Mouse (Mus musculus) CH12.LX (cell line): ENCODE results near the gene Tanc1. TPM values are rescaled to one million over a fixed set of nuclear protein-coding genes. Genes with fewer than 3 reads are reported as not detected.

ENCODE experiments used
- DNase-seq: peaks from one replicate; pipeline ENCODE4 v3.0.0-alpha.2; 2013; ENCODE audit errors: extremely low read depth
- H3K27ac ChIP-seq: 2 replicates; pipeline ENCODE4 v1.5.1; 2012; ENCODE audit warnings: low read depth, mild to moderate bottlenecking, control low read depth, moderate library complexity; ENCODE audit not compliant: insufficient read depth
- H3K27me3 ChIP-seq: replicated peaks from 2 replicates; pipeline ENCODE3; 2012; ENCODE audit warnings: inconsistent platforms
- H3K36me3 ChIP-seq, 2 experiments: replicated peaks in 1 of 2; 2 replicates each; pipeline versions ENCODE3 to v1.6.1; 2012; ENCODE audit warnings: inconsistent platforms in 1 of 2, low read length in 1 of 2, mild to moderate bottlenecking in 1 of 2, mixed read lengths in 1 of 2, moderate library complexity in 1 of 2; ENCODE audit not compliant: control insufficient read depth in 1 of 2, insufficient read depth in 1 of 2
- H3K4me1 ChIP-seq, 2 experiments: 2 replicates each; pipeline ENCODE4 v1.6.1; 2012; ENCODE audit warnings: inconsistent platforms in 1 of 2, moderate library complexity in 1 of 2; ENCODE audit not compliant: insufficient read depth in 2 of 2, control insufficient read depth in 1 of 2
- H3K4me2 ChIP-seq: 2 replicates; pipeline ENCODE4 v1.6.1; 2012; ENCODE audit warnings: low read depth, mild to moderate bottlenecking, control low read depth; ENCODE audit not compliant: poor library complexity, insufficient read depth, severe bottlenecking
- H3K4me3 ChIP-seq, 3 experiments: fragments of 150-350 bp in 1 of 3; sonication (generic) in 1 of 3; replicated peaks in 1 of 3; 2 replicates each; pipeline versions ENCODE3 to v1.5.1; 2011 to 2012; ENCODE audit warnings: low read depth in 2 of 3, low read length in 2 of 3, mild to moderate bottlenecking in 2 of 3, moderate library complexity in 2 of 3, control low read depth in 1 of 3, improper control_type of control experiment in 1 of 3, inconsistent platforms in 1 of 3, mixed read lengths in 1 of 3; ENCODE audit not compliant: poor library complexity in 1 of 3
- H3K79me2 ChIP-seq: replicated peaks from 2 replicates; pipeline ENCODE4 v1.6.1; 2012; ENCODE audit warnings: mild to moderate bottlenecking, moderate library complexity; ENCODE audit not compliant: control insufficient read depth, poor library complexity, insufficient read depth, severe bottlenecking; ENCODE audit errors: extremely low read depth
- H3K9ac ChIP-seq: 2 replicates; pipeline ENCODE4 v1.6.1; 2012; ENCODE audit warnings: low read depth, mild to moderate bottlenecking, control low read depth, moderate library complexity; ENCODE audit not compliant: insufficient read depth
- H3K9me3 ChIP-seq: replicated peaks from 2 replicates; pipeline ENCODE3; 2012; ENCODE audit warnings: low read length, inconsistent platforms, mixed read lengths
- CHD1 ChIP-seq: IDR thresholded peaks from 2 replicates; pipeline ENCODE4 v1.6.1; 2012; ENCODE audit warnings: low read depth, low read length, improper control_type of control experiment, inconsistent platforms
- CHD2 ChIP-seq: IDR thresholded peaks from 2 replicates; pipeline ENCODE4 v1.6.1; 2011; ENCODE audit warnings: low read length, improper control_type of control experiment
- ELF1 ChIP-seq: IDR thresholded peaks from 2 replicates; pipeline ENCODE4 v1.6.1; 2014; ENCODE audit warnings: low read depth, mild to moderate bottlenecking, inconsistent platforms, low read length, improper control_type of control experiment
- EP300 ChIP-seq: IDR thresholded peaks from 2 replicates; pipeline ENCODE4 v1.6.1; 2011; ENCODE audit warnings: low read length, improper control_type of control experiment
- JUN ChIP-seq: IDR thresholded peaks from 2 replicates; pipeline ENCODE4 v1.6.1; 2011; ENCODE audit warnings: low read depth, mild to moderate bottlenecking, low read length, improper control_type of control experiment, moderate library complexity; ENCODE audit not compliant: insufficient read depth
- JUND ChIP-seq: conservative IDR thresholded peaks from 2 replicates; pipeline ENCODE4 v1.6.1; 2011; ENCODE audit warnings: low read depth, low read length, improper control_type of control experiment
- KAT2A ChIP-seq: IDR thresholded peaks from 2 replicates; pipeline ENCODE4 v1.6.1; 2012; ENCODE audit warnings: low read length, improper control_type of control experiment, inconsistent platforms; ENCODE audit not compliant: insufficient replicate concordance
- MAFK ChIP-seq: IDR thresholded peaks from 2 replicates; pipeline ENCODE4 v1.6.1; 2011; ENCODE audit warnings: low read length, improper control_type of control experiment; ENCODE audit not compliant: insufficient replicate concordance
- MEF2A ChIP-seq: IDR thresholded peaks from 2 replicates; pipeline ENCODE4 v1.6.1; 2014; ENCODE audit warnings: low read depth, mild to moderate bottlenecking, inconsistent platforms, low read length, improper control_type of control experiment, borderline replicate concordance
- NELFE ChIP-seq: IDR thresholded peaks from 2 replicates; pipeline ENCODE4 v1.6.1; 2011; ENCODE audit warnings: low read depth, low read length, improper control_type of control experiment
- NRF1 ChIP-seq: IDR thresholded peaks from 2 replicates; pipeline ENCODE4 v1.6.1; 2014; ENCODE audit warnings: low read depth, mild to moderate bottlenecking, inconsistent platforms, low read length, improper control_type of control experiment, moderate library complexity
- POLR2AphosphoS2 ChIP-seq: IDR thresholded peaks from 2 replicates; pipeline ENCODE4 v1.6.1; 2011; ENCODE audit warnings: low read depth, low read length, improper control_type of control experiment
- SIN3A ChIP-seq: IDR thresholded peaks from 2 replicates; pipeline ENCODE4 v1.6.1; 2012; ENCODE audit warnings: low read length, improper control_type of control experiment, inconsistent platforms
- SMC3 ChIP-seq: IDR thresholded peaks from 2 replicates; pipeline ENCODE4 v1.6.1; 2011; ENCODE audit warnings: low read depth, low read length, improper control_type of control experiment
- USF2 ChIP-seq: conservative IDR thresholded peaks from 2 replicates; pipeline ENCODE4 v1.6.1; 2011; ENCODE audit warnings: low read depth, low read length, improper control_type of control experiment
- ZC3H11A ChIP-seq: IDR thresholded peaks from 2 replicates; pipeline ENCODE4 v1.6.1; 2012; ENCODE audit warnings: low read depth, mild to moderate bottlenecking, inconsistent platforms, low read length, improper control_type of control experiment
- ZKSCAN1 ChIP-seq: IDR thresholded peaks from 2 replicates; pipeline ENCODE4 v1.6.1; 2012; ENCODE audit warnings: low read depth, inconsistent platforms, low read length, improper control_type of control experiment, borderline replicate concordance
- ZMIZ1 ChIP-seq: IDR thresholded peaks from 2 replicates; pipeline ENCODE4 v1.6.1; 2012; ENCODE audit warnings: low read depth, mild to moderate bottlenecking, inconsistent platforms, low read length, improper control_type of control experiment
- dilution Hi-C: fragments of 300-500 bp; cut with MboI; formaldehyde crosslinking; loops from 2 replicates; pipeline ENCODE4 v1.14.3; 2020; ENCODE audit warnings: low sequenced_read_pairs; ENCODE audit not compliant: extremely low pct_unique_long_range_greater_than_20kb, extremely low pct_ligation_motif_present
- in situ Hi-C: fragments of 300-500 bp; cut with MboI; formaldehyde crosslinking; loops from 3 replicates; pipeline ENCODE4 v1.14.3; 2019; ENCODE audit warnings: low sequenced_read_pairs, low pct_ligation_motif_present, low pct_unique_long_range_greater_than_20kb, mixed read lengths
- polyA plus RNA-seq: library from polyadenylated mRNA; unstranded; fragments of >175 nt; gene quantifications from 2 replicates; pipeline ENCODE4 v1.2.1, GENCODE M21; 2012; ENCODE audit warnings: low read depth; ENCODE audit not compliant: insufficient read length
- total RNA-seq, 2 experiments: library from RNA; depleted of rRNA; stranded (reverse); fragments of 300-350 nt in 1 of 2; fragments of >200 nt in 1 of 2; gene quantifications; 2 replicates each; pipeline ENCODE4 v1.2.3; 2012 to 2014

Gene Tanc1
- total and polyA plus RNA-seq, 3 experiments, result 0.08 to 0.21 (median 0.08) TPM

GRCm38 (mm10) chr2:59747757-59748156 is 135.9 kb downstream of the Tanc1 start:
- DNase-seq, result no peak
- no peak for TF ChIP-seq SIN3A

GRCm38 (mm10) chr2:59749371-59749770 is 137.5 kb downstream of the Tanc1 start:
- no peaks in the 10 kb centered on the region for H3K79me2 ChIP-seq
- H3K27ac ChIP-seq, result no peak overlapping the region
- no peaks in the 10 kb centered on the region for H3K36me3 ChIP-seq
- dilution Hi-C loops (no loop called here), in situ Hi-C loops (no loop called here)
- H3K4me1 ChIP-seq, result peaks cover 6 to 12% of the 10 kb centered on the region in 2 experiments
- H3K4me3 ChIP-seq, result no peak overlapping the region
- H3K4me2 ChIP-seq, result no peak overlapping the region
- peaks cover 6% of the 10 kb centered on the region for H3K9me3 ChIP-seq
- no peak overlapping the region for H3K9ac ChIP-seq
- H3K27me3 ChIP-seq, result no peaks in the 10 kb centered on the region
- DNase-seq, result no peak
- TF ChIP-seq USF2 (no peak), MEF2A (no peak), SMC3 (no peak), ZKSCAN1 (no peak), JUN (no peak), CHD2 (no peak), JUND (no peak), NELFE (no peak), NRF1 (no peak), ZC3H11A (no peak), POLR2AphosphoS2 (no peak), ELF1 (no peak), EP300 (no peak), CHD1 (no peak), KAT2A (no peak), MAFK (no peak), ZMIZ1 (no peak)

More at GRCm38 (mm10) chr2:59747757-59748156, 135.9 kb downstream of the Tanc1 start:
- in situ Hi-C loops (no loop called here), dilution Hi-C loops (no loop called here)
- H3K27me3 ChIP-seq, result no peaks in the 10 kb centered on the region
- H3K27ac ChIP-seq, result no peak overlapping the region
- no peaks in the 10 kb centered on the region for H3K79me2 ChIP-seq
- peaks cover 6 to 12% of the 10 kb centered on the region in 2 experiments for H3K4me1 ChIP-seq
- peaks cover 6% of the 10 kb centered on the region for H3K9me3 ChIP-seq
- no peak overlapping the region for H3K9ac ChIP-seq
- H3K4me3 ChIP-seq, result no peak overlapping the region
- H3K4me2 ChIP-seq, result no peak overlapping the region
- H3K36me3 ChIP-seq, result no peaks in the 10 kb centered on the region
